Mouse (Mus musculus): ENCODE measurements around the gene Ankar. TPM values are rescaled to one million over a fixed set of nuclear protein-coding genes. Genes with fewer than 3 reads are reported as not detected.

Gene Ankar
- total RNA-seq (2021), result not detected

- no peak for DNase-seq
These were observed at the start of gene Ankar for GRCm38 (mm10) chr1:72700479-72700878. Gene Ankar (minus strand): TSS chr1:72700579.

- peak; percentile 27 for DNase-seq
These were observed 46.0 kb upstream of the Ankar start for GRCm38 (mm10) chr1:72746382-72746781.

GRCm38 (mm10) chr1:72744816-72745506, 44.6 kb upstream of the Ankar start:
- no peak for DNase-seq

GRCm38 (mm10) chr1:72741406-72741805, 41.0 kb upstream of the Ankar start:
- DNase-seq, result no peak

GRCm38 (mm10) chr1:72739681-72740063, 39.3 kb upstream of the Ankar start:
- DNase-seq, result no peak

- DNase-seq, result peak; percentile 71
These were observed 38.7 kb upstream of the Ankar start for GRCm38 (mm10) chr1:72738946-72739680.

GRCm38 (mm10) chr1:72736397-72737125, 36.2 kb upstream of the Ankar start:
- peak; percentile 12 for DNase-seq

GRCm38 (mm10) chr1:72733191-72733691, 32.9 kb upstream of the Ankar start:
- DNase-seq, result no peak

GRCm38 (mm10) chr1:72730126-72730525, 29.7 kb upstream of the Ankar start:
- no peak for DNase-seq

GRCm38 (mm10) chr1:72728781-72729180, 28.4 kb upstream of the Ankar start:
- DNase-seq, result no peak

- no peak for DNase-seq
These were observed 25.6 kb upstream of the Ankar start for GRCm38 (mm10) chr1:72725941-72726340.

- DNase-seq, result no peak
These were observed 24.0 kb upstream of the Ankar start for GRCm38 (mm10) chr1:72724354-72724753.

- DNase-seq, result no peak
These were observed 22.3 kb upstream of the Ankar start for GRCm38 (mm10) chr1:72722646-72723045.

- DNase-seq, result no peak
These were observed 19.8 kb upstream of the Ankar start for GRCm38 (mm10) chr1:72720115-72720725.

- DNase-seq, result peak; percentile 72
These were observed 18.5 kb upstream of the Ankar start for GRCm38 (mm10) chr1:72718846-72719245.

GRCm38 (mm10) chr1:72717540-72717939, 17.2 kb upstream of the Ankar start:
- no peak for DNase-seq

GRCm38 (mm10) chr1:72716926-72717325, 16.5 kb upstream of the Ankar start:
- DNase-seq, result peak; percentile 88

- no peak for DNase-seq
These were observed 16.0 kb upstream of the Ankar start for GRCm38 (mm10) chr1:72716421-72716820.

GRCm38 (mm10) chr1:72715593-72716361, 15.4 kb upstream of the Ankar start:
- DNase-seq, result no peak

- DNase-seq, result no peak
These were observed 14.7 kb upstream of the Ankar start for GRCm38 (mm10) chr1:72715065-72715464.

GRCm38 (mm10) chr1:72714547-72714946, 14.2 kb upstream of the Ankar start:
- DNase-seq, result no peak

GRCm38 (mm10) chr1:72711684-72712083, 11.3 kb upstream of the Ankar start:
- DNase-seq, result no peak
